Mouse (Mus musculus): Measurements from ENCODE around the gene Pcgf3.

GRCm38 (mm10) chr5:108450837-108451540 lies 10.0 kb upstream of the Pcgf3 start:
- TF ChIP-seq CTCF (IDR thresholded peaks at IDR 0.05; ENCODE audit: low read depth): no peak
- TF ChIP-seq EP300 (optimal IDR thresholded peaks at IDR 0.05): no peak
